Mouse (Mus musculus) limb, embryonic 10.5 days (tissue): ENCODE data around the gene Nabp2. TPM values are rescaled to one million over a fixed set of nuclear protein-coding genes. Genes with fewer than 3 reads are reported as not detected.

Source experiments
- DNase-seq: peaks from one replicate; pipeline ENCODE4 v3.0.0-alpha.2; 2017; ENCODE audit warnings: low spot score
- H3K27ac ChIP-seq: fragments of 300-500 bp; sonication (generic); 2 replicates; pipeline ENCODE4 v1.5.1; 2016; ENCODE audit warnings: mild to moderate bottlenecking
- H3K27me3 ChIP-seq: fragments of 300-500 bp; sonication (generic); 2 replicates; pipeline ENCODE4 v1.6.1; 2016; ENCODE audit warnings: low read depth, mild to moderate bottlenecking; ENCODE audit not compliant: poor library complexity, severe bottlenecking
- H3K36me3 ChIP-seq: fragments of 300-500 bp; sonication (generic); 2 replicates; pipeline ENCODE4 v1.6.1; 2016; ENCODE audit warnings: mild to moderate bottlenecking, moderate library complexity
- H3K4me1 ChIP-seq: fragments of 300-500 bp; sonication (generic); 2 replicates; pipeline ENCODE4 v1.6.1; 2016
- H3K4me3 ChIP-seq: fragments of 300-500 bp; sonication (generic); 2 replicates; pipeline ENCODE4 v1.5.1; 2016; ENCODE audit warnings: mild to moderate bottlenecking, moderate library complexity
- H3K9me3 ChIP-seq: fragments of 300-500 bp; sonication (generic); replicated peaks from 2 replicates; pipeline ENCODE4 v1.6.1; 2016; ENCODE audit warnings: mild to moderate bottlenecking
- WGBS: fragments of 180-500 bp; shearing (Covaris S2); methylation state at CpG from one replicate; pipeline ENCODE4 v1.1.7; 2016; 5-methylcytosine and 5-hydroxymethylcytosine counted together
- polyA plus RNA-seq: library from polyadenylated mRNA; unstranded; fragments of >200 nt; fragmentation: Nextera tagmentation; extraction: Ambion mirVana; gene quantifications from 2 replicates; pipeline ENCODE4 v1.2.1, GENCODE M21; 2016

Gene Nabp2
- polyA plus RNA-seq, 1 experiment from 2014 or later, result 98.7 TPM

DNA sequence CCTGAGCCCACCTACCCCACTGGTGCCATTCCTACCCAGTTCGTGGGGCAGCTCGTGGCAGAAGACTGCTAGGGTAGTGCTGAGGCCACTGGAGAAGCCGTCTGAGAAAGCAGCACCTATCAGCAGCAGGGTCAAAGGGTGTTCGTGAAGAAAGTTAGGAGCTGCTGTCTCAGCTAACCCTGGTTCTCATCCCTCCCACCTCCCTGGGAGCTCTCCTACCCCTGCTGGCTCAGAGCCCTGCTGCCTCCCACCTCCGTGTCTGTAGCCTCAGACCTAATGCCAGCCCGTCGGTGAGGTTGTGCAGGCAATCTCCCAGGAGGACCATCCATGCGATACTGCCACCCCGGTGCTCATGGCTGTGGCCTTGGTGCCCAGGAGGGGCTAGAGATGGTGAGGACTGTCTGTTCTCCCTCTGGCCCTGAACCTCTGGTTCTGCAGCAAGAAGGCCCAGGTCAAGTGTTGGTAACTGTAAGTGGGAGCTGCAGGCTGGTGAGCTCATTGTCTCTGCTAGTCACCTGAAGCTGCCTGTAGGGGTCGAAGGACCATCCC is 14.5 kb downstream of the Nabp2 start:
- WGBS, result 71% methylated on average over 10 of the region's 10 CpGs
- no peak for DNase-seq
- H3K4me1 ChIP-seq, result peaks cover 38% of the 10 kb centered on the region
- no peaks in the 10 kb centered on the region for H3K27me3 ChIP-seq
- peaks cover 71% of the 10 kb centered on the region for H3K36me3 ChIP-seq
- no peak overlapping the region for H3K4me3 ChIP-seq
- no peak overlapping the region for H3K27ac ChIP-seq
- H3K9me3 ChIP-seq, result no peaks in the 10 kb centered on the region

DNA sequence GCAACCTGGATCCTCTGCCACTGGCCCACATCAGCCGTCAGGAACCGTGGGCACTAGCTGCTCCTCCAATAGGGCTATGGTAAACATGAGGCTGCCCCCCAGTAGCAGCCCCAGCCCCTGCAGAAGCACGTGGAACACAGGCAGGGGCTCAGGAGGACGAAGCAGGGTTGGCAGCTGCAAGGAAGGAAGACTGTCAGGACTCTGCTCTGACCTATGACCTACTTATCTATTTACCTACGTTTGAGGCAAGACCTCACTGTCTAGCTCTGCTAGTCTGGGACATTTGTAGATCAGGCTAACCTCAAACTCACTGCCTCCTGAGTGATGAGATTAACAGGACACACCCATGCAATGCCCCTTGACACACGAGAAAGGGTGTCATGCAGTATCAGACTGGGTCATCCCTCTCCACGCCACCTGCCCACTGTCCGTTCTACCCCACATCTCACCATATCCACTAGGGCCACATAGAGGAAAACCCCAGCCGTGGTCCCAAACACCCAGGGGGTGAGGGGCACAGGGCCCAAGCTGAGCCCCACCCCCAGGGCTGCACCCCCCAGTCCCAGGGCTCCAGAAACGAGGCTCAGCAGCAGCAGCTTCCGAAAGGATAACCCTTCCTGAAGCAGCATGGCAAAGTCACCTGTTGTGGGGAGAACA is 15.1 kb downstream of the Nabp2 start:
- no peak overlapping the region for H3K4me3 ChIP-seq
- H3K27me3 ChIP-seq, result no peaks in the 10 kb centered on the region
- peaks cover 35% of the 10 kb centered on the region for H3K4me1 ChIP-seq
- no peak for DNase-seq
- H3K27ac ChIP-seq, result no peak overlapping the region
- WGBS, result 71% methylated on average over 11 of the region's 11 CpGs
- peaks cover 71% of the 10 kb centered on the region for H3K36me3 ChIP-seq
- H3K9me3 ChIP-seq, result no peaks in the 10 kb centered on the region

DNA sequence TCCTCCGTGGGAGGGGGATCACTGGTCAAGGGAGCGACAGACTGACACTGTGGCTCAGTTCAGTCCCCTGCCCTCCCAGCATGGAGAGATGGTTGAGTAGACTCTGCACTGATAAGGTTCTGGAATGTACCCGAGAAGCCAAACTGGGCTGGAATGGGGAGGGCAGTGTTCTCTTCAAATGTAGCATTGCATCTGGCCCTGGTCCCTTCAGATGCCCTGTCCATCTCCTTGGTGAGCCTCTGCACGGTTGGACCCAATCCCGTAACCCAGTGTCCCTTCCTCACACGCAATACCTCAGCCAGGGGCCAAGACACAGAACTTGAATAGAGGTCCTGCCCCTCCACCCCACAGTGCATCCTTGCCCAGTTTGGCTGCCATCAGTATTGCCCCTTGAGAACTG is 19.4 kb downstream of the Nabp2 start:
- no peaks in the 10 kb centered on the region for H3K9me3 ChIP-seq
- WGBS, result 89% methylated on average over 6 of the region's 6 CpGs
- DNase-seq, result no peak
- no peak overlapping the region for H3K27ac ChIP-seq
- no peak overlapping the region for H3K4me3 ChIP-seq
- H3K27me3 ChIP-seq, result no peaks in the 10 kb centered on the region
- peaks cover 18% of the 10 kb centered on the region for H3K4me1 ChIP-seq
- peaks cover 100% of the 10 kb centered on the region for H3K36me3 ChIP-seq

DNA sequence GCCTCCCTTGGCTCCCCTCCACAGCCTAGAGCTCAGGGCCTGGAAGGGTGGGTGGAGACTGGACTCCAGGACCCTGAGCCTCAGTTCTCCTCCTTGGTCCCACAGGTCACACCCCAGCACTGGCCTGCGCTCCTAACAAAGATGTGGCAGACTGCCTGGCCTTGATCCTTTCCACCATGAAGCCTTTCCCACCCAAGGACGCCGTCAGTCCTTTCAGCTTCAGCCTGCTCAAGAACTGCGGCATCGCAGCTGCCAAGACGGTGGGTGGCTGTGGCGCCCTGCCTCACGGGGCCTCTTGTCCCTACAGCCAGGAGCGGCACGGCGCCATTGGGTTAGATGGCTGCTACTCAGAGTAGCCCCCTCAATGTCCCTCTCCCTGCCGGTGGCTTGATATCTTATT is 20.9 kb downstream of the Nabp2 start:
- Histone ChIP-seq H3K27me3 (no peaks in the 10 kb centered on the region), H3K36me3 (peaks cover 100% of the 10 kb centered on the region), H3K4me3 (no peak overlapping the region), H3K27ac (no peak overlapping the region), H3K4me1 (peaks cover 14% of the 10 kb centered on the region), H3K9me3 (no peaks in the 10 kb centered on the region)
- DNase-seq, result no peak
- 93% methylated on average over 12 of the region's 12 CpGs for WGBS

DNA sequence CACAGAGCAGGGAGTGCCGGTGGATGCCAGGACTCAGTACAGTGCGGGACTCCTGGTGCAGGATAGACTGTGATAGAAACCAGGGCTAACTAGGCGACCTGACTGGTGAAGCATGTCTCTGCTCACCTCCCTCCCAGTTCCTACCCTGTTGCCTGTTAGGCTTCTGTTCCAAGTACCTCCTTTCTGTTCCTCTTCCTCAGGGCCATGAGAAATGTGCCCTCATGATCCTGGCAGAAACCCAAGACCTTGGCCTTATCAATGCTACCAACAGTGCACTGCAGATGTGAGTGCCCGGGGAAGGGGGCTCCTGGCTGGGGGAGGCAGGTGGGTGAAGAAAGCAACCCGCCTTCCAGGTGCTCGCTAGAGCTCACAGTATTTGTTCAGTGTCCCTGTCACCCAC is 21.7 kb downstream of the Nabp2 start:
- 93% methylated on average over 6 of the region's 6 CpGs for WGBS
- Histone ChIP-seq H3K27ac (no peak overlapping the region), H3K9me3 (no peaks in the 10 kb centered on the region), H3K4me1 (peaks cover 7% of the 10 kb centered on the region; the same call in 1 of the 2 replicates), H3K4me3 (no peak overlapping the region), H3K36me3 (peaks cover 100% of the 10 kb centered on the region), H3K27me3 (no peaks in the 10 kb centered on the region)
- no peak for DNase-seq

DNA sequence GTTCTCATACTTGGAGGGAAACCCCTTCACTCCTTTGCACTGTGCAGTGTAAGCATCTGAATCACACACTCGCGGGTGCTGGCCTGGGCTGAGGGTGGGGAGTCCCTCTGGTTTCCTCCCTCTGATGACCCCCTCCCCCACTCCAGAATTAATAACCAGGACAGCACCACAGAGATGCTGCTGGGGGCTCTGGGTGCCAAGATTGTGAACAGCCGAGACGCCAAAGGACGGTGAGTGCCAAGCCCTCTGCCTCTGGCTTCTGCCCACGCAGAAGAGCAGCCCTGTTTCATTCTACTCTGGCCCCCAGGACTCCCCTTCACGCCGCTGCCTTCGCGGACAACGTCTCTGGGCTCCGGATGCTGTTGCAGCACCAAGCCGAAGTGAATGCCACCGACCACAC is 22.4 kb downstream of the Nabp2 start:
- H3K27ac ChIP-seq, result no peak overlapping the region
- no peak for DNase-seq
- peaks cover 100% of the 10 kb centered on the region for H3K36me3 ChIP-seq
- no peak overlapping the region for H3K4me3 ChIP-seq
- no peaks in the 10 kb centered on the region for H3K9me3 ChIP-seq
- peaks cover under 1% of the 10 kb centered on the region; the same call in 1 of the 2 replicates for H3K4me1 ChIP-seq
- WGBS, result 93% methylated on average over 14 of the region's 14 CpGs
- no peaks in the 10 kb centered on the region for H3K27me3 ChIP-seq

DNA sequence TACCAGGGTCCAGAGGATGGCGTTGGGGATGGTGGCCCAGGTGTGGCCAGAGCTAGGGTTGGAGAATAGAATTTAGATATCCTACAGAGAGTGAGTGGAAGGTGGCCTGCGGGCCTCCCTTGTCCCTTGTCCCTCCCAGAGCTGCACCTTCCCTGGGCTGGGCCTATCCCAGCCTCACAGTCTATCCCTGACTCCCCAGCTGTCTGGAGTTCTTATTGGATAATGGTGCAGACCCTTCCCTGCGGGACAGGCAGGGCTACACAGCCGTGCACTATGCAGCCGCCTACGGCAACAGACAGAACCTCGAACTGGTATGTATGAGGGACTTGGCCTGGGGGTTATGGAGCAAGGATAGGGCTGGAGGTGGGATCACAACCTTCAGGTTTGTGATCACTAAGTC is 25.4 kb downstream of the Nabp2 start:
- Histone ChIP-seq H3K27ac (no peak overlapping the region), H3K27me3 (no peaks in the 10 kb centered on the region), H3K4me1 (no peaks in the 10 kb centered on the region), H3K36me3 (peaks cover 100% of the 10 kb centered on the region), H3K4me3 (no peak overlapping the region), H3K9me3 (no peaks in the 10 kb centered on the region)
- WGBS, result 95% methylated on average over 7 of the region's 7 CpGs
- peak; percentile 31 for DNase-seq

DNA sequence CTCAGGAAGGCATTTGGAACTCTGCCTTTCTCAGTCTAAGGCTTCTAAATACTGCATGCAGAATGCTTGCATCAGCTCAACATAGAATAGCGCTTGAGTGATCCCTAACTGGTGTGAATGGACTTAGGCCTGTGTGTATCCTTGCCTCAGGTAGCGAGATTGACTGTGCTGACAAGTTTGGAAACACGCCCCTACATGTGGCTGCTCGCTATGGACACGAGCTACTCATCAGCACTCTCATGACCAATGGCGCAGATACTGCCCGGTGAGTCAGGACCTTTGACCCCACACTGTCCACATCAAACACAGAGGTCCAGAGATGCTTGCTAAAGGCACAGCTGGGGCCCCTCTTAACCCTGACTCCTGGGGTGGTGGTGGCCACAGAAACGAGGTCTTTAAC is 28.8 kb downstream of the Nabp2 start:
- no peaks in the 10 kb centered on the region for H3K27me3 ChIP-seq
- H3K4me3 ChIP-seq, result no peak overlapping the region
- no peak for DNase-seq
- H3K27ac ChIP-seq, result no peak overlapping the region
- 85% methylated on average over 8 of the region's 8 CpGs for WGBS
- H3K36me3 ChIP-seq, result peaks cover 96% of the 10 kb centered on the region
- peaks cover 20% of the 10 kb centered on the region for H3K4me1 ChIP-seq
- H3K9me3 ChIP-seq, result no peaks in the 10 kb centered on the region

DNA sequence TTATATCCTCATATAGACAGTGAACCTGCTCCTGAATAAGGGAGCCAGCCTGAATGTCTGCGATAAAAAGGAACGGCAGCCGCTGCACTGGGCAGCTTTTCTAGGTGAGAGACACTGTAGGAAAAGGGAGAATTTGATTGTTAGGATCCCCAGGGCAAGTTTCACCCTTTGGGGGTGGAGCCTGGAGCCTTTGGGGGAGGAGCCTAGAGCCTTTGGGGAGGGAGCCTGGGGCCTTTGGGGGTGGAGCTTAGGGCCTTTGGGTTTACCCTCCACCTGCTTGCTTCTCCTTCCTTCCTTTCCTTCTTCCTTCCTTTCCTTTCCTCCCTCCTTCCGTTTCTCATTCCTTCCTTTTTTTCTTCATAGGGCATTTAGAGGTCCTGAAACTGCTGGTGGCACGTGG is 30.7 kb downstream of the Nabp2 start:
- no peaks in the 10 kb centered on the region for H3K27me3 ChIP-seq
- no peaks in the 10 kb centered on the region for H3K9me3 ChIP-seq
- H3K27ac ChIP-seq, result no peak overlapping the region
- H3K36me3 ChIP-seq, result peaks cover 84% of the 10 kb centered on the region
- DNase-seq, result no peak
- 88% methylated on average over 5 of the region's 5 CpGs for WGBS
- H3K4me3 ChIP-seq, result no peak overlapping the region
- H3K4me1 ChIP-seq, result peaks cover 27% of the 10 kb centered on the region

DNA sequence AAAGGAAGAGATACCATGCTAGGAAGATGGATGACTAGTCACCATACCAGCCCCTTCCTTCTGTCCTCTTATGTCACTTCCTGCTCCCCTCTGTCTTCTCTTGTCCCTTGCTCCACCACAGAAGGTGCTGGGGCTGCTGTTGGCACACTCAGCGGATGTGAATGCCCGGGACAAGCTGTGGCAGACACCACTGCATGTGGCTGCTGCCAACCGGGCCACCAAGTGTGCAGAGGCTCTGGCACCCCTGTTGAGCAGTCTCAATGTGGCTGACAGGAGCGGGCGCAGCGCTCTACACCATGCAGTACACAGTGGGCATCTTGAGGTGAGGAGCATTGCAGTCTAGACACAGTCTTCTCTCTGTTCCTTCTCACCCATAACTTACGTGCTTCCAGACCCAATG is 32.0 kb downstream of the Nabp2 start:
- Histone ChIP-seq H3K27ac (no peak overlapping the region), H3K4me1 (peaks cover 27% of the 10 kb centered on the region), H3K36me3 (peaks cover 71% of the 10 kb centered on the region), H3K9me3 (no peaks in the 10 kb centered on the region), H3K27me3 (no peaks in the 10 kb centered on the region), H3K4me3 (peak overlapping the region; percentile 6; the same call in 1 of the 2 replicates)
- WGBS, result 95% methylated on average over 7 of the region's 7 CpGs
- no peak for DNase-seq

DNA sequence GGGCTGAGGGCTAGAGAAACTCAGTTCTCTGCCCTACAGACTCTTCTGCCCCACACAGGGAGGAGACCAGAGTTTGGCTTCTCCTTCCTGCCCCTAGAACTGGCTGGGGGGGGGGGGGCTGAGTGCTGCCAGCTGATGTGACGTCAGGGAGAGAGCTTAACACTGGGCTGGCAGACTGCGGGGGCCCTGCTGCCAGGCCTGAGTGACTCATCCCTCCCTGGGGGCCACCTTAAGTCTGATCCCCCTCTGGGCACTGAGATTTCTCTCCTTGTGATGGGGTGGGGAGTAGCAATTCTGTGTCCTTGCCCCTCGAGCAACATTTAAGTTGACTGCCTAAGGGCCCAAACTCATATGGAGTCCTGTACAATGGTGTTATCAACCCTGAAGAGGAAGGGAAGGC is 32.8 kb downstream of the Nabp2 start:
- peaks cover 63% of the 10 kb centered on the region for H3K36me3 ChIP-seq
- H3K4me1 ChIP-seq, result peaks cover 27% of the 10 kb centered on the region
- no peaks in the 10 kb centered on the region for H3K9me3 ChIP-seq
- H3K4me3 ChIP-seq, result peak overlapping the region; percentile 99
- no peaks in the 10 kb centered on the region for H3K27me3 ChIP-seq
- H3K27ac ChIP-seq, result peak overlapping the region; percentile 96
- 91% methylated on average over 3 of the region's 3 CpGs for WGBS
- no peak for DNase-seq

DNA sequence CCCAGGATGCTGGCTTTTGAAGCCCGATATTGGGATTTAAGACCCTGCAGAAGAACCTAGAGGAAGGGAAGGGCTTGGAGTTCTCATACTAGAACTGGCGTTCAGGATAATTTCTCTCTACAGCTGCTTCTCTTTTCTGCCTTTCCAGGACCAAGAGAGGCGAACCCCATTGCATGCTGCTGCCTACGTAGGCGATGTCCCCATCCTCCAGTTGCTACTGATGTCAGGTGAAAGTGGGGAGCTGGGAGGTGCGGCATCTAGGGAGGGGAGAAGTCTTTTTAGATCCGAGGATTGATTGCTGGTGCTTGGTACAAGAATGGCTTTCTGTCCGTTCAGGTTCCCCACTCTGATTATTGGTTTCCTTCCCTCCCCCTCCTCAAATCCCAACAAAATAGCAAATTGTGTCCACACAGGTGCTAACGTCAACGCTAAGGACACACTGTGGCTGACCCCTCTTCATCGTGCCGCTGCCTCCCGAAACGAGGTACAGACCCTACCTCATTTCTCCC is 33.3 kb downstream of the Nabp2 start:
- peaks cover 58% of the 10 kb centered on the region for H3K36me3 ChIP-seq
- WGBS, result 60% methylated on average over 14 of the region's 14 CpGs
- peak overlapping the region; percentile 99 for H3K4me3 ChIP-seq

DNA sequence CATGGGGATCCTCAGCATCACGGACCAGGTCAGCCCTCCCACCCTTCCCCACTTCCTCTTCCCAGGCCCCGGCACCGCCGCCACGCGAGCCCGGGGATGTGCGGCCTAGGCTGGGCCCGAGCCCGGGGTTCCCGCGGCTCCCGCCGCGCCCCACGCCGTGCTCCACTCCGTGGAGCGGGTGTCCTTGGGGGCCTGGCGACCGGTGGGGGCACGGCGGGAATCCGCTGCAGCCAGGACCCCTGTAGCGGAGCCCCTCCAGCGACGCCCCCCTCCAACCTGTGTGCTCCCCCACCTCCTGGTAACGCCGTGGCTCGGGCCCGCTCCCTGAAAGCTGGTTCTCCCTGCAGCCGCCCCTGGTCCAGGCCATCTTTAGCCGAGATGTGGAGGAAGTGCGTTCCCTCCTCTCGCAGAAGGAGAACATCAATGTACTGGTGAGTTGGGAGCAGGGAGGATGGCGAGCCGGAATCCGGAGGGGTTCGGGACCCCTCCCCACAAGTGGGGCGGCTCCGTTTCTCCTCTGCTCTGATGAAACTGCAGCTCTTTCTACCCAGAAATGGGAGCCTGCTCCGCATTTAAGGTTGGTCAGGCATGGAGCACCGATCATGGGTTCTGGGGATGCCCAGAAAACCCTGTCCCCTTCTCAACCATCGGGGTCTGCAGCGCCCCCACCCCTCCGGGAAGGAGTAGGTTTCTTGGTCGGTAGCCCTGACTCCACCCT is 33.9 kb downstream of the Nabp2 start:
- Histone ChIP-seq H3K9me3 (no peaks in the 10 kb centered on the region), H3K4me3 (peak overlapping the region; percentile 99), H3K27me3 (no peaks in the 10 kb centered on the region), H3K27ac (peak overlapping the region; percentile 96), H3K36me3 (peaks cover 52% of the 10 kb centered on the region), H3K4me1 (peaks cover 27% of the 10 kb centered on the region)
- under 1% methylated on average over 46 of the region's 47 CpGs for WGBS
- peak; percentile 77 for DNase-seq

More for the DNA sequence above, 33.3 kb downstream of the Nabp2 start:
- Histone ChIP-seq H3K27ac (peak overlapping the region; percentile 96), H3K9me3 (no peaks in the 10 kb centered on the region), H3K27me3 (no peaks in the 10 kb centered on the region), H3K4me1 (peaks cover 27% of the 10 kb centered on the region)
- no peak for DNase-seq
